Mouse (Mus musculus) right cerebral cortex, postnatal 10 days (tissue): ENCODE results near the gene Tpst2.
"Not testable (repeated sequence)": the region's sequence is repeated elsewhere in the genome, so short reads cannot be mapped to it uniquely, and the experiment has no call there.

Experiments
- DNase-seq, 2 experiments: peaks; one replicate each; pipeline ENCODE4 v3.0.0; 2021; ENCODE audit warnings: low spot score in 2 of 2

The Tpst2 gene

GRCm38 (mm10) chr5:112298226-112298988 is 21.9 kb downstream of the Tpst2 start:
- no peak for DNase-seq

DNA sequence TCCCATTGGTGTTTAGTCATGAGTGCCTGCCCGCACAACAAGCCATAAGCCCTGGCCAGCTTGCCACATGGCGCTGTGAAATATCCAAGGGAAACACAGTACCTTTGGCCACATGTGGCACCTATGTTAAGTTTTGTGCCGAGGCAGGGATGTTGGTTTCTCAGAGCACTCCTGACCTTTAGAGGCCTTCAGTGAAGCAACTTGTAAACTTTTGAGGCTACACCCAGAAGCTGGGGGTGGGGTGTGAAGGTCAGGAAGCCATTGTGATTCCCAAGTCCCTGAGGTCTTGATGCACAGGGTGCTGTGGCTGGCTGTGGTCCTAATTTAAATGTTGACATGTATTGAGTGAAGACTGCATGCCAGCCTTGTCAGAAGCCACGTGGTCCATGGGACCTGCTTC is 22.9 kb downstream of the Tpst2 start:
- DNase-seq: no peak

DNA sequence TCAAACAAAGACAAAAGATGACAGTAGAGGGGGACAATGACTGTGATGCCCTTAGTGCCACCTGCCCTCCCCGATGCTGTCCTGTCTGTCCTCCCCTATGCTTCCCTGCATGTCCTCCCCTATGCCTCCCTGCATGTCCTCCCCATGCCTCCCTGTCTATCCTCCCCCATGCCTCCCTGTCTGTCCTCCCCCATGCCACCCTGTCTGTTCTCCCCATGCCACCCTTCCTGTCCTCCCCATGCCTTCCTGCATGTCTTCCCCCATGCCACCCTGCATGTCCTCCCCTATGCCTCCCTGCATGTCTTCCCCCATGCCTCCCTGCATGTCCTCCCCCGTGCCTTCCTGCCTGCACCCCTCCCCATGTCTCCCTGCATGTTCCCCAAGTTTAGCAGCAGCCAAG is 23.6 kb downstream of the Tpst2 start:
- DNase-seq: no peak

DNA sequence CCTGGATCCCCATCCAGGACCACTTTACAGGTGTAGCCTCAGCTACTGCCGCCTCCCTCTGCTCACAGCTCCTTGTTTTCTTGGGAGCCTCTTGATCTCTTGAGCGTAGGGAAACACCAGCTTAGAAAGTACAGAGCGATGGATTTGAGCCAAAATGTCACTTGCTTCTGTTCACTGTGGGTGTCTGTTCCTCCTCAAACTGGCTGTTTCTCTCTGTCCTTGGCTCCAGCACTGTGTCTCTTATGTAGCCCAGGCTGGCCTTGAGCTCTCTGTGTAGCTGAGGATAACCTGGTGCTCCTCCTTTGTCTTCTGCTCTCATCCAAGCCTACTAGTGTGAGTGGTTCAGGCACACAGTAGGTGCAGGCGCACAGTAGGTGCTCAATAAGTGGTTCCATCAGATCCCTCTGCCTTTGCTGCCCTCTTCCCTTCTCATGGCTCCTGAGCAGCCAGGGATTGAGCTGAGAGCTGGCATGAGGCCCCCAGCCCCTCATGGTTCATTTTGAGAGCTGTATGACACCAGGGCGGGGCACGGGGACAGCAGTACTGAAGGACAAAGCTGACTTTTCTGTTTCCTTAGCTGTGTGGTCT is 24.3 kb downstream of the Tpst2 start:
- no peak for DNase-seq

DNA sequence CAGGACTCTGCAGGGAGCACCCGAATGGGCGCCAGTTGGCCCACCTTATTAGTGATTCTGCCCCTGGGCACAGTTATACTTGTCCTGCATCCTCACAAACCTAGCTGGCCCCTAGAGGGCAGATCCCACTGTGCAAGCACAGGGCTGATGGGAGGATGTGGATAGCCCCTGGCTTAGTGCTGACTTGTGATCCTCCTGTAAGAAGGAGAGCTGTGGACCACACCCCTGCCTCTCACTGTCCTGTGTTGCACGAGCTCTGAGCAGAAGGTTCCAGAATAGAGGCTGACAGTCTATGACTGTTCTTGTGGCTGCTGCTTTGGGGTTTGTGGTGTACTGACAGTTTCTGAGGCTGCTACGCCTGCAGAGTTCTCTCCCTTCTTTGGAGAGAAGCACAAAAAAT is 25.2 kb downstream of the Tpst2 start:
- DNase-seq: no peak

DNA sequence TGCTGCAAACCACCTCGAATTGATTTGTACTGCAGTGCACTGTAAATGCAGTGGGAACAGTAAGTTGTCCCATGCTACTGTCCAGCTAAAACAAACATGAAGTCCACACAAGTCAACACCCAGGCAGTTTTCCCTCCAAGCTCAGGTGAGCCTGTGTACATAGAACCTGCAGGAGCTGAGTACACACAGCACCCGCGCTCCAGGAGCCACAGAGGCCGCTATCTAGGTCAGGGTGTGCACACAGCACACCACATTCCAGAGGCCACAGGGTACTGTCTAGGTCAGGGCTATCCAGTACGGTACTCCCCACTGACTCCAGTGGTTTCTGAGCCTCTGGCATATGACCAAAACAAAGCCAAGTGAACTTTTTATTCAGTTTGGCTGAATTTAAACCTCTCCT is 25.8 kb downstream of the Tpst2 start:
- DNase-seq: no peak

GRCm38 (mm10) chr5:112305842-112306241 is 29.4 kb downstream of the Tpst2 start:
- DNase-seq: no peak

- no peak for DNase-seq
These were observed 36.9 kb downstream of the Tpst2 start for GRCm38 (mm10) chr5:112313222-112313885.

DNA sequence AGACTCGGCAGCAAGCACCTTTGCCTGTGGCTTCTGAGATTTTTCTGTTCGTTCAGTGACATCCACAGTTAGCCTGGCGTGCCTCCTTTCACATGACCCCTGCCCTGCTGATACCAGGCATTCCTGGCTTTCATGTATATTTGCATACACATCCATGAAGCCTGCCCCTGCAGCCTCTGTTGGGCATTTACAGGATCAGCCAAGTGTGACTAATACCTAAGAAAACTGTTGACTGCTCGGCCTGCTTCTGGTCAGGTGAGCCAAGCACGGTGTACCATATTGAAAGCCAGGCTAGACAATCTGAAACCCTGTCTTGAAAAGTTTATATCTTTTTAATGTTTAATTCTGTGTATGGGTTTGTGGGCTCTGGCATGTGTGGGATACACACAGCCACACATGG is 40.0 kb downstream of the Tpst2 start:
- no peak for DNase-seq

GRCm38 (mm10) chr5:112317328-112317727 is 40.8 kb downstream of the Tpst2 start:
- no peak for DNase-seq

GRCm38 (mm10) chr5:112319343-112319742 is 42.9 kb downstream of the Tpst2 start:
- DNase-seq: not testable (repeated sequence)

GRCm38 (mm10) chr5:112320379-112320778 is 43.9 kb downstream of the Tpst2 start:
- peak; percentile 51 to 60 for DNase-seq

- DNase-seq: peak; percentile 90 to 94
These were observed 44.4 kb downstream of the Tpst2 start for GRCm38 (mm10) chr5:112320936-112321335.

DNA sequence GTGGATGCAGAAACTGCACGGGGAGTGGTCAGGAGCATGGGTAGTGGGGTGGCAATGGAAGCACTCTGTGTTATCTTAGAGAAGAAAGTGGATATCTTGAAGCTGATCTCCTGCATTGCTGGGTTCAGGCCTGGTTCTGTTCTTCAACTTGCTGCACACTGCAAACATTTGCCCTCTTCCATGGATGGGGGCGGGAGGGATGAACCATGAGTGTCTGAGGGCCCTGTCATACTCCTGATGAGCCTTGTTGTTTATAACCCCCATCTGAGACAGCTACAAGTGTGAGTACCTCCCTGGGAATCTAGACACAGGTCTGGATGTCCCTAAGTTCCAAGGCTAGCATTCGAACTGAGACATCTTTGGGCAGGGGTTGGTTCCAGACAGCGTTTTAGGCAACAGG is 44.9 kb downstream of the Tpst2 start:
- DNase-seq: no peak

DNA sequence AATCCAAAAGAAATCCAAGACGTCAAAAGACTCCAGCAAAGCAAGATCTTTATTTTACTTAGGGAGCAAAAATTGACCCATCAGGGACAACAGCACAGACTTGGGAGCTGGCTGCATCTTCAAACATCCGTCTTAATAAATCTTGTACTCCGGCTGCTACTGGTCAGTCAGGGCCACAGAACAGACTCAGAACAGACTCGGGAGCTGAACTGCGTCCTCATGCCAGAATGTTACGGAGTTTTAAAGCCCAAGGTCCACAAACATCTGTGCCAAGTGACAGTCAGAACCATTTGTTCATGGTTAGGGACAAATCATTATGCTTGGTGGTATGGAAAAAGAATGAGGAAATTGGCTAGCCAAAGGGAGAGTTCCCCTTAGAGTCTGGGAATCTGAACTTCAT is 46.8 kb downstream of the Tpst2 start:
- DNase-seq: no peak

DNA sequence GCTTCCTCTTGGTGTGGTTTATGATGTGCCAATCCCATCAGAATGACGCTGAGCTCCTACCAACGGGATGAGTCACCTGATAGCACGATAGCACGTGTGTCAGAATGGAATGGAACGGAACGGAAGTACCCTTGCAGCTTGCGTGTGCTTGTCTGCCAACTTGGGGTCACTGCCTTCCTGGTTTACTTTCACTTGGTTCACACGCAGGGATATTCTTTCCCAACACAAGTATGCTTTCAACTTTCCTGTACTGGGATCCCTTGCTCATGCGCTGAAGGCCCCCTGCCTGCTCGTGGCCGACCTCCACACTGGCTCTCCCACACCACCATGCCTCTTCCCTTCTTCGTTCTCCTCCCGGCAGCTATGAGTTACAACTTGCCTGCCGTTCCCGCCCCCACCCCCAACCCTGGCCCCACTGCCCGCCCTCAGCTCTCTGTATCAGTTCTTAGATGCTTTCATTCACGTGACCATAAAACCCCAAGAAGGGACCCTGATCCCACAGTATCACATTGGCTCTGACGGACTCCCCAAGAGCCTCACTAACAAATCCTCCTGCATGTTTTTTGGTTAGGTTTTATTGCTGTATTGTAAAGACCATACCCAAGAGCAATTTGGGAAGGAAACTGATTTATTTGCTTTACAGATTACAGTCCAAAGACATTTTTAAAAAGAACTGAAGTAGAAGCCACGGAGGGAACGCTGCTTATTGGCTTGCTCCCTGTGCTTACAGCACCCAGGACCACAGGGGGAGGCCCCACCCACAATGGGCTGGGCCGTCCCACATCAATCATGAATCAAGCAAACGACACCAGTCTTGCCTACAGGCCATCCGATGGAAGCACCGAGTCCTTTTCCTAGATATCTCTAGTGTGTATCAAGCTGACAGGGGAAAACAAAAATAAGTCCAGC is 48.4 kb downstream of the Tpst2 start:
- peak in 1 of 2 experiments; percentile 56 for DNase-seq

- peak; percentile 98 for DNase-seq
These were observed 49.3 kb downstream of the Tpst2 start, which contains the start of gene Tfip11 for GRCm38 (mm10) chr5:112325546-112326445. TSS of gene Tfip11 (plus strand) at chr5:112326358.

- DNase-seq: no peak
These were observed 50.0 kb downstream of the Tpst2 start for GRCm38 (mm10) chr5:112326446-112327009.

- DNase-seq: no peak
These were observed 51.4 kb downstream of the Tpst2 start for GRCm38 (mm10) chr5:112327854-112328253.

- DNase-seq: no peak
These were observed 53.5 kb downstream of the Tpst2 start for GRCm38 (mm10) chr5:112329805-112330564.
